Mouse (Mus musculus): ENCODE results near the gene Map3k13. TPM values are rescaled to one million over a fixed set of nuclear protein-coding genes. Genes with fewer than 3 reads are reported as not detected.

Map3k13 gene
- polyA plus RNA-seq, 1 experiment from 2014 or later: 1.0 TPM

- Histone ChIP-seq H3K4me1 (peaks cover 19% of the 10 kb centered on the region), H3K4me3 (no peak overlapping the region), H3K9ac (no peak overlapping the region), H3K4me2 (replicated peaks) (no peak overlapping the region), H3K9me3 (no peaks in the 10 kb centered on the region), H3K36me3 (no peaks in the 10 kb centered on the region), H3K27ac (no peak overlapping the region), H3K27me3 (no peaks in the 10 kb centered on the region)
- no peak for ATAC-seq (ENCODE audit: low FRiP score, low read depth)
- 42% methylated on average over 4 of the region's 4 CpGs for WGBS
Observed at GRCm38 (mm10) chr16:21857126-21857644, 63.0 kb downstream of the Map3k13 start.

GRCm38 (mm10) chr16:21858163-21858562 lies 64.0 kb downstream of the Map3k13 start:
- no peaks in the 10 kb centered on the region for H3K27me3 ChIP-seq
- H3K36me3 ChIP-seq: no peaks in the 10 kb centered on the region
- 70% methylated on average over 6 of the region's 6 CpGs for WGBS
- H3K4me3 ChIP-seq: no peak overlapping the region
- H3K4me2 ChIP-seq (replicated peaks): no peak overlapping the region
- H3K9me3 ChIP-seq: no peaks in the 10 kb centered on the region
- no peak for ATAC-seq (ENCODE audit: low FRiP score, low read depth)
- no peak overlapping the region for H3K9ac ChIP-seq
- H3K27ac ChIP-seq: no peak overlapping the region
- peaks cover 19% of the 10 kb centered on the region for H3K4me1 ChIP-seq

- ATAC-seq (ENCODE audit: low FRiP score, low read depth): no peak
- Histone ChIP-seq H3K36me3 (no peaks in the 10 kb centered on the region), H3K4me2 (replicated peaks) (no peak overlapping the region), H3K9me3 (no peaks in the 10 kb centered on the region), H3K4me1 (peaks cover 19% of the 10 kb centered on the region), H3K27ac (no peak overlapping the region), H3K4me3 (no peak overlapping the region), H3K27me3 (no peaks in the 10 kb centered on the region), H3K9ac (no peak overlapping the region)
- WGBS: 87% methylated on average over 8 of the region's 8 CpGs
Observed at GRCm38 (mm10) chr16:21858882-21859281, 64.7 kb downstream of the Map3k13 start.

GRCm38 (mm10) chr16:21862448-21862847 lies 68.3 kb downstream of the Map3k13 start:
- Histone ChIP-seq H3K9me3 (no peaks in the 10 kb centered on the region), H3K4me1 (peaks cover 15% of the 10 kb centered on the region), H3K4me2 (replicated peaks) (no peak overlapping the region), H3K36me3 (no peaks in the 10 kb centered on the region), H3K4me3 (no peak overlapping the region), H3K9ac (no peak overlapping the region), H3K27ac (no peak overlapping the region), H3K27me3 (no peaks in the 10 kb centered on the region)
- no peak for ATAC-seq (ENCODE audit: low FRiP score, low read depth)
- WGBS: 88% methylated on average over 3 of the region's 3 CpGs

- no peaks in the 10 kb centered on the region for H3K9me3 ChIP-seq
- H3K4me2 ChIP-seq (replicated peaks): no peak overlapping the region
- H3K9ac ChIP-seq: no peak overlapping the region
- WGBS: 21% methylated on average over 7 of the region's 7 CpGs
- H3K36me3 ChIP-seq: no peaks in the 10 kb centered on the region
- ATAC-seq (ENCODE audit: low FRiP score, low read depth): no peak
- H3K4me3 ChIP-seq: no peak overlapping the region
- peaks cover 19% of the 10 kb centered on the region for H3K4me1 ChIP-seq
- H3K27me3 ChIP-seq: no peaks in the 10 kb centered on the region
- H3K27ac ChIP-seq: no peak overlapping the region
Observed at GRCm38 (mm10) chr16:21865250-21865982, 71.3 kb downstream of the Map3k13 start.

GRCm38 (mm10) chr16:21865983-21866575 lies 71.9 kb downstream of the Map3k13 start:
- H3K36me3 ChIP-seq: no peaks in the 10 kb centered on the region
- H3K4me3 ChIP-seq: no peak overlapping the region
- ATAC-seq (ENCODE audit: low FRiP score, low read depth): no peak
- no peaks in the 10 kb centered on the region for H3K9me3 ChIP-seq
- no peak overlapping the region for H3K9ac ChIP-seq
- H3K4me2 ChIP-seq (replicated peaks): no peak overlapping the region
- peaks cover 20% of the 10 kb centered on the region for H3K4me1 ChIP-seq
- WGBS: 49% methylated on average over 11 of the region's 11 CpGs
- no peak overlapping the region for H3K27ac ChIP-seq
- H3K27me3 ChIP-seq: no peaks in the 10 kb centered on the region

- peaks cover 20% of the 10 kb centered on the region for H3K4me1 ChIP-seq
- no peaks in the 10 kb centered on the region for H3K27me3 ChIP-seq
- ATAC-seq (ENCODE audit: low FRiP score, low read depth): no peak
- H3K9me3 ChIP-seq: no peaks in the 10 kb centered on the region
- H3K4me3 ChIP-seq: no peak overlapping the region
- H3K36me3 ChIP-seq: no peaks in the 10 kb centered on the region
- no peak overlapping the region for H3K4me2 ChIP-seq (replicated peaks)
- WGBS: 78% methylated on average over 3 of the region's 3 CpGs
- H3K27ac ChIP-seq: no peak overlapping the region
- no peak overlapping the region for H3K9ac ChIP-seq
Observed at GRCm38 (mm10) chr16:21867727-21868126, 73.6 kb downstream of the Map3k13 start.

GRCm38 (mm10) chr16:21868651-21869050 lies 74.5 kb downstream of the Map3k13 start:
- H3K9ac ChIP-seq: no peak overlapping the region
- H3K27me3 ChIP-seq: no peaks in the 10 kb centered on the region
- H3K36me3 ChIP-seq: no peaks in the 10 kb centered on the region
- peaks cover 20% of the 10 kb centered on the region for H3K4me1 ChIP-seq
- no peak overlapping the region for H3K4me2 ChIP-seq (replicated peaks)
- H3K4me3 ChIP-seq: no peak overlapping the region
- H3K27ac ChIP-seq: no peak overlapping the region
- no peak for ATAC-seq (ENCODE audit: low FRiP score, low read depth)
- WGBS: 38% methylated on average over 6 of the region's 6 CpGs
- H3K9me3 ChIP-seq: no peaks in the 10 kb centered on the region

- peaks cover 20% of the 10 kb centered on the region for H3K4me1 ChIP-seq
- under 1% methylated on average over 4 of the region's 4 CpGs for WGBS
- no peak overlapping the region for H3K4me2 ChIP-seq (replicated peaks)
- no peaks in the 10 kb centered on the region for H3K9me3 ChIP-seq
- no peaks in the 10 kb centered on the region for H3K27me3 ChIP-seq
- H3K36me3 ChIP-seq: no peaks in the 10 kb centered on the region
- no peak overlapping the region for H3K27ac ChIP-seq
- H3K9ac ChIP-seq: no peak overlapping the region
- peak; percentile 24; the same call in 1 of the 2 replicates for ATAC-seq (ENCODE audit: low FRiP score, low read depth)
- no peak overlapping the region for H3K4me3 ChIP-seq
Observed at GRCm38 (mm10) chr16:21869879-21870278, 75.7 kb downstream of the Map3k13 start.

GRCm38 (mm10) chr16:21877735-21878134 lies 83.6 kb downstream of the Map3k13 start:
- Histone ChIP-seq H3K27me3 (no peaks in the 10 kb centered on the region), H3K4me3 (no peak overlapping the region), H3K4me2 (replicated peaks) (no peak overlapping the region), H3K9ac (no peak overlapping the region), H3K27ac (no peak overlapping the region), H3K4me1 (peaks cover 6% of the 10 kb centered on the region), H3K36me3 (no peaks in the 10 kb centered on the region), H3K9me3 (no peaks in the 10 kb centered on the region)
- ATAC-seq (ENCODE audit: low FRiP score, low read depth): no peak
- WGBS: 91% methylated on average over 3 of the region's 3 CpGs

- Histone ChIP-seq H3K36me3 (no peaks in the 10 kb centered on the region), H3K27ac (no peak overlapping the region), H3K4me2 (replicated peaks) (no peak overlapping the region), H3K9me3 (no peaks in the 10 kb centered on the region), H3K9ac (no peak overlapping the region), H3K4me1 (peaks cover 6% of the 10 kb centered on the region), H3K4me3 (no peak overlapping the region), H3K27me3 (no peaks in the 10 kb centered on the region)
- no peak for ATAC-seq (ENCODE audit: low FRiP score, low read depth)
- WGBS: 59% methylated on average over 3 of the region's 3 CpGs
Observed at GRCm38 (mm10) chr16:21878834-21879233, 84.7 kb downstream of the Map3k13 start.

GRCm38 (mm10) chr16:21881181-21881580 lies 87.0 kb downstream of the Map3k13 start:
- 39% methylated on average over 6 of the region's 6 CpGs for WGBS
- H3K4me2 ChIP-seq (replicated peaks): no peak overlapping the region
- no peaks in the 10 kb centered on the region for H3K36me3 ChIP-seq
- no peak for ATAC-seq (ENCODE audit: low FRiP score, low read depth)
- H3K27me3 ChIP-seq: no peaks in the 10 kb centered on the region
- no peaks in the 10 kb centered on the region for H3K9me3 ChIP-seq
- no peak overlapping the region for H3K27ac ChIP-seq
- peak overlapping the region; percentile 25; the same call in 1 of the 2 replicates for H3K9ac ChIP-seq
- no peak overlapping the region for H3K4me3 ChIP-seq
- peaks cover 6% of the 10 kb centered on the region for H3K4me1 ChIP-seq

Data from limb, embryonic 13.5 days (tissue).